Mouse (Mus musculus): ENCODE measurements around the gene Ace.

- TF ChIP-seq POLR2A (IDR thresholded peaks at IDR 0.05; ENCODE audit: low read depth, low read length): no peak
- TF ChIP-seq CTCF (IDR thresholded peaks at IDR 0.05; ENCODE audit: borderline replicate concordance, insufficient read depth, low read length): no peak
Observed at GRCm38 (mm10) chr11:105994375-105994774, 26.6 kb downstream of the Ace start, which contains the start of gene Ace3.

Measured in embryonic fibroblast, embryonic 13.5 days (primary cell).